Comparison of ENCODE assay signal across 9 mouse cellular contexts in the genomic region with DNA sequence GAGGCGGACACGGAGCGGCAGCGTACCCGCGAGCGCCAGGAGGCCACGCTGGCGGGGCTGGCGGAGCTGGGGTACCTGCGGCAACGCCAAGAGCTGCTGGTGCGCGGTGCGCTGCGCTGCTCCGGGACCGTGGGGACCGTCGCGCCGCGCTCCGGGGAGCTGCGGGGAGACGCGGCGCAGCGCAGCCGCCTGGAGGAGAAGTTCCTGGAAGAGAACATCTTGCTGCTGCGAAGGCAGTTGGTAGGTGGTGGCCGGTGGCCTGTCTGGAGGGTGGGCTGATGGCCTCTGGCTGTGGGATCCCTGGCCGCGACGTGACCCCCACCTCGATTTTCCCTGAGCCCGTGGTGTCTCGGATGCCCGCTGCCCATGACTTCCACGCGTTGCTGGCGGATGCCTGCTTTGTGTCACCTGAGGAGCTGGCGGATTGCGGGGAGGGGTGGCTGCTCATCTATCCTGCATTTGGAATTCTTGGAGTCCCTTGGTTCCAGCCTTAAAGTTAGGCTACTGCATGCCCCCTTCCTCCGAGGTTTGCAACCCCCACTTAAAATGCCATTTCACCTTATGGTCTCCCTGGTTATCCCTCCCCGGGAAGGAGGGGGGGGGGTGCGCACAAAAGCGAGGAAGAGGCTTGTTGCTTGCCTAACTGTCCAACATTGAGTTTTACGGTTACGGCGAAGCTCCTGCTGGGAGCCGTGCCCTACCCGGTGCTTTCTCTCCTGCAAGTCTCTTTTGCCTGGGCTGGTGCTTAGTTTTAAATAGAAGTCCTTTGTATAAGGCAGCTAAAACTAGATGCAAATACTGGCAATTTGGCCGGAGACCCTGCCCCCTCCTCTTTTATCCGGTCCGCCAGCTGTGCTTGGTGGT. TPM values are rescaled to one million over a fixed set of nuclear protein-coding genes. Genes with fewer than 3 reads are reported as not detected.
DNase-seq lines count a peak whose midpoint lies in the region; ATAC-seq and TF ChIP-seq lines count a peak whose summit lies in the region.
"Had no signal": no experiment of that assay in that cellular context is flagged by ENCODE, and none has a peak within 500 bp of the region (broad histone marks: within the 10 kb centered on the region; RNA-seq: fewer than 3 reads in every experiment).

No protein-coding gene starts in this region.

- H3K4me3 ChIP-seq in gastrocnemius, adult 2 months = peak overlapping the region; percentile 88
- peak overlapping the region; percentile 91 for H3K4me3 ChIP-seq in embryonic facial prominence, embryonic 12.5 days
- H3K4me3 ChIP-seq in limb, embryonic 12.5 days (replicated peaks) = peak overlapping the region; percentile 74

- peak overlapping the region; percentile 93 for H3K9ac ChIP-seq in embryonic facial prominence, embryonic 12.5 days
- H3K9ac ChIP-seq in limb, embryonic 12.5 days (replicated peaks) = peak overlapping the region; percentile 96

- no peak for TF ChIP-seq CTCF in gastrocnemius, adult 2 months (IDR thresholded peaks at IDR 0.05)

- peak; percentile 23; the same call in 1 of the 2 replicates for ATAC-seq in embryonic facial prominence, embryonic 12.5 days (ENCODE audit: insufficient number of reproducible peaks, insufficient read depth, low FRiP score, low TSS enrichment)
- peak; percentile 29 for ATAC-seq in limb, embryonic 12.5 days (ENCODE audit: insufficient number of reproducible peaks, insufficient read depth, low FRiP score, low TSS enrichment, low read depth)

- H3K4me1 ChIP-seq in embryonic facial prominence, embryonic 12.5 days = peaks cover 29% of the 10 kb centered on the region
- peaks cover 31% of the 10 kb centered on the region for H3K4me1 ChIP-seq in limb, embryonic 12.5 days (replicated peaks)

- DNase-seq in gastrocnemius, adult 2 months = peak; percentile 36
- DNase-seq in gastrocnemius, postnatal 10 days = no peak
- DNase-seq in adrenal gland, adult 2 months = peak; percentile 55
- peak; percentile 21 to 31 for DNase-seq in heart, postnatal 36 days
- peak; percentile 73 for DNase-seq in neural tube, embryonic 10.5 days (ENCODE audit: extremely low spot score, low spot score)
- peak; percentile 15 to 24 for DNase-seq in thymus, postnatal 36 days

- H3K27ac ChIP-seq in gastrocnemius, adult 2 months = peak overlapping the region; percentile 82
- H3K27ac ChIP-seq in embryonic facial prominence, embryonic 12.5 days = peak overlapping the region; percentile 97
- H3K27ac ChIP-seq in limb, embryonic 12.5 days = peak overlapping the region; percentile 96

- H3K36me3 ChIP-seq in embryonic facial prominence, embryonic 12.5 days = peaks cover 24% of the 10 kb centered on the region
- H3K36me3 ChIP-seq in limb, embryonic 12.5 days = peaks cover 28% of the 10 kb centered on the region

- WGBS in embryonic facial prominence, embryonic 12.5 days = under 1% methylated on average over 56 of the region's 56 CpGs
- WGBS in limb, embryonic 12.5 days = under 1% methylated on average over 56 of the region's 56 CpGs

- H3K9me3 ChIP-seq in embryonic facial prominence, embryonic 12.5 days = no peaks in the 10 kb centered on the region
- H3K9me3 ChIP-seq in limb, embryonic 12.5 days = no peaks in the 10 kb centered on the region

- H3K4me2 ChIP-seq in embryonic facial prominence, embryonic 12.5 days (replicated peaks) = peak overlapping the region; percentile 54
- H3K4me2 ChIP-seq in limb, embryonic 12.5 days = peak overlapping the region; percentile 71

- intact Hi-C loops in gastrocnemius, adult 2 months (cut with DNase I) = loop anchor here (2.0 to 10.0 kb wide), 2 partner anchors 265 to 397 kb away; no protein-coding TSS in a partner anchor
- intact Hi-C loops in heart, postnatal 36 days (cut with DNase I) = loop anchor here (2.0 to 5.0 kb wide), 3 partner anchors 113 to 397 kb away; no protein-coding TSS in a partner anchor

- no peaks in the 10 kb centered on the region for H3K27me3 ChIP-seq in embryonic facial prominence, embryonic 12.5 days
- peaks cover 8% of the 10 kb centered on the region; the same call in 1 of the 2 replicates for H3K27me3 ChIP-seq in limb, embryonic 12.5 days
- H3K27me3 ChIP-seq: CH12.LX had no signal

RNA-seq across cellular contexts. Expression of a gene that starts 0.6 kb away (rescaled TPM):
- total RNA-seq in gastrocnemius, adult 2 months (2021) = 1 to 10 TPM; 2.7 to 3.4 TPM
- total RNA-seq in gastrocnemius, postnatal 10 days (2021) = 10 to 100 TPM; 13.1 to 20.5 TPM
- 10 to 100 TPM; 13.7 to 19.6 TPM for total RNA-seq in adrenal gland, adult 2 months (2021)
- 8.4 and 8.9 TPM in 2 replicates for polyA plus RNA-seq in adrenal gland, adult 2 months (2012; rRNA removed)
- polyA plus RNA-seq in embryonic facial prominence, embryonic 12.5 days (2016; fragmentation: Nextera tagmentation; extraction: Ambion mirVana) = 72.9 and 74.1 TPM in 2 replicates
- 1 to 10 TPM; 4.8 to 6.2 TPM for total RNA-seq in heart, postnatal 36 days (2021)
- 29.5 and 29.7 TPM in 2 replicates for polyA plus RNA-seq in limb, embryonic 12.5 days (2016; fragmentation: Nextera tagmentation; extraction: Ambion mirVana)
